Mouse (Mus musculus) brain, embryonic 14.5 days (tissue): ENCODE measurements around the gene Tex21.

Source experiments
- CTCF ChIP-seq: fragments of 200-500 bp; IDR thresholded peaks from 2 replicates; pipeline ENCODE4 v1.5.1; 2012; ENCODE audit warnings: inconsistent platforms, mild to moderate bottlenecking, moderate library complexity, borderline replicate concordance; ENCODE audit not compliant: insufficient read depth, insufficient read length; ENCODE audit errors: extremely low read depth
- POLR2A ChIP-seq: fragments of 200-500 bp; IDR thresholded peaks from 2 replicates; pipeline ENCODE4 v1.6.1; 2012; ENCODE audit warnings: mild to moderate bottlenecking, inconsistent platforms, borderline replicate concordance; ENCODE audit not compliant: poor library complexity, insufficient read depth, insufficient read length, severe bottlenecking; ENCODE audit errors: extremely low read depth

- no peak for TF ChIP-seq CTCF
- no peak for TF ChIP-seq POLR2A
Observed at GRCm38 (mm10) chr12:76278209-76278608, 31.7 kb upstream of the Tex21 start.
